Mouse (Mus musculus): ENCODE measurements at regions not wholly inside any gene's neighbourhood (a gene's known extent, or its start where the extent isn't known, plus 50 kb on each side); places are given as distances from the start of the nearest gene placed in this dataset.

DNA sequence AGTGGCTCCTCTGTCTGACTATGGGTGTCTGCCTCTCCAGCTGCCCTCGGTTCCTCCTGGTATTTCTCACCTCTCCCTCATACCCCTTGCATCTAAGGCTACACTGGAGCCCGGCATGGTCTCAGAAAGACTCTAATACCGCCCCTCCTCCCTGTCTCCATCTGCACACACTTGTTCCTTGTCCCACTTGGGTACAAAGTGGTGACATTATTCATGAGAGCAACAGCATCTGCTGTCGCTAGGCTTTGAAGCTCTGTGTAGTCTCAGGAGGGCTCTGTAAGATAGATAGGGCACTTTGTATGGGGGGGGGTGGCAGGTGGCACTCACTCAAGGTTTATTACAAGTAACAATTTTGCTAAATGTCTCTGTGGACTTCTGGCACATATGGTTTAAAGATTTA lies 229.7 kb downstream of the Opa1 start:
- no peak for TF ChIP-seq GATA4 (IDR thresholded peaks at IDR 0.05; ENCODE audit: insufficient replicate concordance, low read length)

DNA sequence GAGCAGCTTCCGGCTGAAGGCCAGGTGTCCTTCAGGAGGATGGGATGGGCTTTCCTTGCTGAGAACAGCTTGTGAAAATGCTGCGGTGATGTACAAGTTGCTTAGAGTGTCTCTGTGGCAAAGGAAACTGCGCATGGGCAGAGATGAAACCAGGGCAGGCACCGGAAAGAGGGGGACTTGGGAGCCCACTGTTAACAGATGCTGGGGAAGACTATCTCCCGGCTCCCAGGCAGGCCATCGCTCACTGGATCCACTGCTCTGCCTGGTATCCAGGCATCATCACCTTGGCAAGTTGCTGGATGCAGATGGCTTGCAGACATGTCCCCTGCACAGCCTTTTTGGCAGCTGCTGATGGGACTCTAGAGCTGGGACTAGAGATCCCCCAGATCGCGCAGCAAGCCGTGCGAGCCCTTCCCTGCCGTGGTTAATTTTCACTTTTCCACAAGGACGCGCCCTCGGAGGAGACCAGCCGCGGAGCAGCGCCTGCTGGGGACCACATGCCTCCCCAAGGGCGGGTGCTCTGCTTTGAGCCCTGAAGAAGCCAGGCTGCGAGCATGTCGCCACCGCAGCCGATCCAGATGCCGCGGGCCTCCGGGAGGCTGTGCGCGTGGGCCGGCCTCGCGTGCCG lies 234.4 kb downstream of the Opa1 start:
- no peak for TF ChIP-seq GATA4 (IDR thresholded peaks at IDR 0.05; ENCODE audit: insufficient replicate concordance, low read length)

DNA sequence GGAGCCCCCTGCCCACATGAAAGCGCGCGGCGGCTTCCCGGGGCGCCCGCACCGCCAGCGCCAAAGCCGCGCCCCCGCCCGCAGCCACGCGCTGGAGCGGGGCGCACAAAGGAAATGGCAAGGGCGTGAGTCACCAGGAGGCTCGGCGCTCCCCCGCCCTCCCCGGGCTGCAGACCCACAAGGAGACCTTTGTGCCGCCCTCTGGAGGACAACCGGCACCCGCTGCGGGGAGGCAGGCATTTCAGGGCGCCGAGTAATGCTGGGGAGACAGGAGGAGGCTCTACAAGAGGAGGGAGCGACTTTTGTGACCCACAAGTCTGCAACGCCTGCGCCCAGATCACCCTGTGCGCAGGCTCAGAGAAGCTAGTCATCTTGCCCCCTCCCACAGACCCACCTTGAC lies 234.9 kb downstream of the Opa1 start:
- TF ChIP-seq GATA4 (IDR thresholded peaks at IDR 0.05; ENCODE audit: insufficient replicate concordance, low read length), result no peak; the same call in 1 of the 2 replicates

DNA sequence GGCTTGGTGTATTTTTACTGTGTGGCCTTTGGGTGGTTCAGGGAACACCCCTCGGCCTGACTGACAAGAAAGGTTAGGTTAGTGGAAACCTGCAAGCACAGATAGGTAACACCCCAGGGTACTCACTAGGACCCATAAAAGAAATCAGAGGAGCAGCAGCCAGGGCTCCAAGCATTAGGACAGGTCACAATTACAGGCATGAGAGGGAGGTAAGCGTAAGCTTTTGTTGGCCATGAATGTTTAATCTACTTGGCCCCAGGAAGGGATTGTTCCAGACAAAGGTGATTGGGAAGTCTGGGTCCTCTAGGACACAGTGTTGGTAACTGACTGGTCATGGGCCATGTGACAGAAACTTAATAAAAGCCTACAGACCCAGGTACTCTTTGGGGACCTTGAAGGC lies 235.5 kb downstream of the Opa1 start:
- no peak for TF ChIP-seq GATA4 (IDR thresholded peaks at IDR 0.05; ENCODE audit: insufficient replicate concordance, low read length)

DNA sequence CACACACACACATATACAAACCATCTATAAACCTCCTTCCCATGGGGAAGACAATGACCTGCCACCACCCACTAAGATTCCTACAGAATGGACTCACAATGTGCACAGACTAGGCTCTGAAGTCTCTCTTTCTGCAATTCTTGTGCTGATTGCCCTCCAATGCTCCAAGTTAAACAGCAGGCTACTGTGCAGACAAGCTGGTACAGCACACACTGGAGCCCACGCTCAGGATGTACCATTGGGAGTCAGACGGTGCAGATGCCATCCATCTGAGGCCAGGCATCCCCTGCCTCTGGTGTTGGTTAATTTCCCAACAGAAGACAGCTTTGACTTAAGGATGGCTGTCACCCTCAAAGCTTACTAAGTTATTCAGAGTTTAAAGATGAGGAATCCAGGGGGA lies 236.1 kb downstream of the Opa1 start:
- no peak for TF ChIP-seq GATA4 (IDR thresholded peaks at IDR 0.05; ENCODE audit: insufficient replicate concordance, low read length)

DNA sequence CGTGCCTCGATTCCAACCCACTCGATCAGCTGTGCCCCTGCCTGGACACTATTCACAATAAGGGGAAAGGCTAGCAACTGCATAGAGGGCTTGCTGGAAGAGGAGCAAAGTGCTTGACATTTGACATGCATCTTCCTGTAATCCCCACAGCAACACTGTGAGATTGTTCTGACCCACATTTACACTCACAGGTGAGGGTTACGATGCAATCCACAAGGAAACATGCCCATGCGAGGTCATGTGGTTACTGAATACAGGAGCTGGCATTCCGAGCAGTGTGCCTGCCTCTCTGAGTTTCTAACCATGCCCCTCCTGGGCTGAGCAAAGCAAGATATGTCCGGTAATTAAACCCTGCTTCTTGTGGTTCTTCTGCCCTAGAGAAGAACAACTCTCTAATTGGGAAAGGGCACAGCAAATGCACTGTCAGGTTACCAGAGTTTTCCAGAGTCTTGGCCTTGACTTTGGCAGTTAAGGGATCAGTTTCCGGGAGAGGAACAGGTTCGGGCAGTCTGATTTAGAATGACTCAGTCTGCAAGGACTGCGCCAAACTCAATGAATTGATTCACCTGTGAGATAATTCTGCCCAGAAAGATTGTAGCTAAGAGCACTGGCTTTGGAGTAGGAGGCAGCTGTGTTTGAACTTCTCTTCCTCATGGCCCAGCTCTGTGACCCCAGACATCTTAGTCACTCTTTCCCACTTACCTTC lies 236.7 kb downstream of the Opa1 start:
- TF ChIP-seq GATA4 (IDR thresholded peaks at IDR 0.05; ENCODE audit: insufficient replicate concordance, low read length), result no peak

DNA sequence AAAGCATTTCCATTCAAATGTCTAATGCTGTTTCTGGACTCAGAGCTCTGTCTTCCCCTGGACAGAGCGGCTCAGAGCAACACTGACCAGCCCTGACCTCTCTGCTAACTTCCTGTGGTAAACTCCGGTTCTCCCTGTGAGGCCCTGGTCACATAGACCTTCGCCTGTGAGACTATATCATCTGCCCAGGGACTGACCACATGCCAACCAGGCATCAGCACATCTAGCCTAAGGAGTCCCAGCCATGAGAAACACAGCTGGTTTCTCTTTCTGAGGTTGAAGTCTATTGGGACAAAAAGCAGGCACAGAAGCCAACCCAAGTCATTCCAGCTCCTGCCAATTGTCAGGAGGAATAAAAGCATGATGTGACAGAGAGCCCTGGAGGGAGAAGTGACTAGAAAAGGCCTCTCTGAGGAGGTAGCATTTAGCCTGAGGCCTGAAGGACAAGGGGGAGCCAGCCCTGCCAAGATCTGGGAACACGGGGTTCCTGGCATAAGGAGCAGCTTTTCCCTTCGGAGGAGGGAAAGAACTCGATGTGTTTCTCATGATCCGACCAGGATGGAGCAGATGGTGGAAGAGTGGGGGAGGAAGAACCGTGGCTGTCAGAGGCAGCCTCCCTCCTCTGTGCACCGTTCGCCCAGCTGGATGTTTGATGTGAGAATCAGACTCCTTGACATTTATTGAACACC lies 237.7 kb downstream of the Opa1 start:
- no peak for TF ChIP-seq GATA4 (IDR thresholded peaks at IDR 0.05; ENCODE audit: insufficient replicate concordance, low read length)

DNA sequence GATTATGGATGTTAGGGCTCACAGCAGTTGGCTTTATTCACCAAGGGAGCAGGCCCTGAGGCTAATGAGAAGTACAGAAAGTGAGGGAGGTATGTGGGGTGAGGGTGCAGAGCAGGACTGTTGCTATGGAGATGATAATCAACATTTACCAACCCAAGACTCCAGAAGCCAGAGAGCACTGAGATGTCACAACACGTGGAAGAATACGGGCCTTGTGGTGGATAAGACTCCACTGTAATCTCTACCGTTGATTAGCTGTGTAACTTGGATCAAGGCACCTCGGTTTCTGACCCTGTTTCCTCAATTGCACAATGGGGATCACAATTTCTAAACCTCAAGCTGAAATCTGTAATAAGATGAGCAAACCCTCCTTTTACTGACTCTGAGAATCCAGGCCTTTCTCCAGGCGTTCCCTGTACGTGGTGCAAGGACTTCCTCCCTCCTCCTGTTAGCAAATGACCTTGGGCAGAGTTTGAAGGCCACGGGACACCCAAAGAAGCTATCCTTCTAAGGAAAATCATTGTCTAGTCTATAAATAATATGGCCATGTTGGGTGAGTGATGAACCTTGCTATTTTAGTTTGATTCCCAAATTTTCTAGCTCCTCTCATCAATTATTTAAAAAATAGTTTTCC lies 239.8 kb downstream of the Opa1 start:
- no peak for TF ChIP-seq GATA4 (IDR thresholded peaks at IDR 0.05; ENCODE audit: insufficient replicate concordance, low read length)

DNA sequence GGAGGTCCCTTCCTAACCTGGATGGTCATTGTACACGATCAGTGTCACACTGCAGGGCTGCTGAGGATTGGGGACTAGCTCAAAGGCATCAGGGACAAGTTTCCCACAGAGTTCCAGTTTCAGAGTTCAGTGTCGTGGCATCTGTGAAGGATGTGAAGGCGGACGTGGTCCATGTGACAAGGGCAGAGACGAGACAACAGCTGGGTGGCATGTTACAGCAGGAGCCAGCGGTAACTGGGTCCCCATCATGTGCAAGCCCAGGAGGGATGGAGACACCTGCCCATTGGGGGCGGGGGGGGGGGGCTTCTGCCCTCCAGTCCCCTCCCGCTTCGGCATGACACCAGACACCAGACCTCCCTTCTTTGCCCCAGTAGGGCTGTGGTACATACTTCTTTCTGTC lies 241.6 kb downstream of the Opa1 start:
- TF ChIP-seq GATA4 (IDR thresholded peaks at IDR 0.05; ENCODE audit: insufficient replicate concordance, low read length), result no peak

DNA sequence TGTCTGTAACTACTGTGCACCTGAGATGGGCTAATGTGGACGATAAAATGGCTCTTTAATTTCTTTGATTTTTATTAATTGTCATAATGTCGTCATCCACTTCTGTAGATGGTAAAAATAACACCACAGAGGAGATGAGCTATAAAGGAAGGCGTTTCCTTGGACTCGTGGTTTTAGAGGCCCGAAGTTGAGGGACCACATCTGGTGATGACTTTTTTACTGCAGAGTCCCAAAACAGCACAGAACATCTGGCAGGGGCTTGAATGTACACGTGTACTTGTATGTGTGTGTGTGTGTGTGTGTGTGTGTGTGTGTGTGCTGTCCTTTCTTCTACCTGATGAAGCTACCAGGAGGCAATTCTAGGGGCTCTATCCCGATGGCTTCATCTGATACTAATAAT lies 242.1 kb upstream of the Hes1 start:
- no peak for TF ChIP-seq GATA4 (IDR thresholded peaks at IDR 0.05; ENCODE audit: insufficient replicate concordance, low read length)

DNA sequence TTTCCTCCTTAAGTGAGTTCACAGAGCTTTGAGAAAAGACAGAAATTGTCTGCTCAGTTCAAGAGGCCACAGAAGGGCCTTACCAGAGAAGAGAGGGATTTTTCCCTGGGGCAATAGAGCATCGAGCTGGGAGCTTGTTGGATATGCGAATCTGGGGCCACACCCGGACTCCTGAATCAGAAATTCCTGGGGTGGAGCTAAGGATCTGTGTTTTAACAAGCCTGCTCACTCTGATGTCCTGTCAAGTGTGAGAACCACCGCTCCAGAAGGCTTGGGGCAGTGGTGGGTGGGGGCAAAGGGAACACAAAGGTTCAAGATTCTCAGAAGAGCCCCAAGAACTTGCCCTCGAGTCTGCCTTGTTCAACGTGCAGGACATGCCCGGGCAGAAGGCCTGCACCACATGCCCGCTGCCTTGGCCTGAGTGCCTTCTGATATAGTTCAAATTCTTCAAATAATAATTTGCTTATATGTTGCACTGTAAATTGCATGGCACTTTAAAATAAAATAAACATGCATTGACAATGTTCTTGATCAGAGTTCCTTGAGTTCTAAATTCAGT lies 241.3 kb upstream of the Hes1 start:
- no peak for TF ChIP-seq GATA4 (IDR thresholded peaks at IDR 0.05; ENCODE audit: insufficient replicate concordance, low read length)

DNA sequence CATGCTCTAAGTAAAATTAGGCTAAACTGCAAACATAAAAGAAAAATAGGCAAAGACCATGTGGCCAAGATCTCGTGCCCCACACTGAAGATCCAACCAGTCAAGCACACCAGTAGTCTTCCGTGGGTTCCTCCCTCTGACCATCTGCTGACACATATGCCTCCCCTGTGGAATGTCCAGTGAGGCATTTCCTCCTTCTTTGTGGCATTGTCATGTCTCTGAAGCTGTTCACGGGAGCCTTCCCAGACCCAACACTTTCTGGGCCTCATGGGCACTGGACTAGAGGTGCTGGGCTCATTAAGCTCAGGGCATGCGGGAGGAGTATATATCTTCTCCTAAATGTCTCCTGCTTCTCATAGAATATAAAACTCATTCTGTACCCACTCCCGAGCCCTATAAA lies 237.3 kb upstream of the Hes1 start:
- TF ChIP-seq GATA4 (IDR thresholded peaks at IDR 0.05; ENCODE audit: insufficient replicate concordance, low read length), result no peak

DNA sequence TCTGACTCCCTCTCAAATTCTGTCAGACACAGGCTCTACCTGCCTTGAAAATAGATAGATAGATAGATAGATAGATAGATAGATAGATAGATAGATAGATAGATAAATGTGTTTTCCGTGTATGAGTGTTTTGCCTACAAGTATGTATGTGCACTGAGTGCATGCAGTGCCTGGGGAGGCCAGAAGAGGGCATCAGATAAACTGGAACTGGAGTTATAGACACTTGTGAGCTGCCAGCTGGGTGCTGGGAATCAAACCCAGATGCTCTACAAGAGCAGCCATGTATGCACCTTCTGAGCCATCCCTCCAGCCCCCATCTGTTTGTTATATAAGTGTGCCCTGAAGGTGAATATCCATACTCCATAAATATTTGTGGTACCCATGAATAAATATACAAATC lies 236.4 kb upstream of the Hes1 start:
- no peak for TF ChIP-seq GATA4 (IDR thresholded peaks at IDR 0.05; ENCODE audit: insufficient replicate concordance, low read length)

DNA sequence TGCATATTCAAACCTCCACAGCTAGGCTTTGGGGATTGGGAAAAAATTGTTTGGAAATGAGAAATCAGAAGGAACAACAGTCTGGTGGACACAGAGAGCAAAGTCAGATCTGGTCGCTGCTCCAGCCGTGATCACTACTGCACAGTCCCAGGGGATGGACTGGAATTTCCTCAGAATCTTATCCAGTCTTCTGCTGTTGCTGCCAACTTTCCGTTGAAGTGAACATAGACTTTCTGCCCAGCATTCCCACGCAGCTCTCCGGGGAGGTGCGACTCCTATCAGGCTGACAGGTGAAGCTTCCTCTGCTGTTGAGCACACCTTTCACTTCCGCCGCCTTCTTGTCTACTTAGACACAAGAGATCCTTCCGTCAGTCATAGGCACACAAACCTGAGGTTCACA lies 234.7 kb upstream of the Hes1 start:
- no peak for TF ChIP-seq GATA4 (IDR thresholded peaks at IDR 0.05; ENCODE audit: insufficient replicate concordance, low read length)

DNA sequence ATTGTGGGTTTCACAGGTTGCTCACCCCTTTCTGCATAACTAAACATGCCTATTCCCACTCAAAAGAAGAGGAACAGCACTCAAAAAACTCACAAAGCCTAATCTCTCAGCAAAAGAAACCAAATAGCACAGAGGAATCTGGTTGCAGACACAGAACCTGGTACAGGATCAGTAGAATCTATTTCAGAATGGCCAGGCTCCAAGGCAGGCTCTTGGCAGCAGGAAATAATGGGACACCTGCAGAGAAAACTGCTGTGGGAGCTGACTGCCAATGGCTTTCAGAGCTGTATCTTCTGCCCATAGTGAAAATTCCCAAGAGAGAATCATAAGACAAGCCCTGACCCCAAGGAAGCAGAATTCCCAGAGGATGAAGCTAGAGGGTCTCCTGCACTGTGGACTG lies 234.1 kb upstream of the Hes1 start:
- no peak for TF ChIP-seq GATA4 (IDR thresholded peaks at IDR 0.05; ENCODE audit: insufficient replicate concordance, low read length)

DNA sequence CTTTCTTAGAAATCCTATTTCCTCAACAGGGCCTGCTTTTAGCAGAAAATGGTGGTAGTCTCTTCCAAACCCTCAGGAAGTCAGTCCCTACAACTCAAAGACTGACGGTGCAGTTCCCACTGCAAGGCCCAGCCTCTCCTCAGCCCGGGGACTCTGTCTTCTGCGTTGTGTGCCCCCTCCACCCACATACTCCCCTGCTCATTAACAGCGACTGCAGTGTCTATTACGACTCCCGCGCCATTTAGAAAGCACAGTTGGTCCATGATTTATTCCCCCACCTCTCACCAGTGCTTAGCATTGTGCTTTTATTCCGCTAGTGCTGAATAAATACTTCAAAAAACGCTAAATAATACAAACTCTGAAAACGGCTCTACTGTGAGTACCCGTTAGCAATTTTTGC lies 230.9 kb upstream of the Hes1 start:
- TF ChIP-seq GATA4 (IDR thresholded peaks at IDR 0.05; ENCODE audit: insufficient replicate concordance, low read length), result no peak

Measured in liver, adult (tissue).